Mouse (Mus musculus): ENCODE measurements around the gene Car10.

DNA sequence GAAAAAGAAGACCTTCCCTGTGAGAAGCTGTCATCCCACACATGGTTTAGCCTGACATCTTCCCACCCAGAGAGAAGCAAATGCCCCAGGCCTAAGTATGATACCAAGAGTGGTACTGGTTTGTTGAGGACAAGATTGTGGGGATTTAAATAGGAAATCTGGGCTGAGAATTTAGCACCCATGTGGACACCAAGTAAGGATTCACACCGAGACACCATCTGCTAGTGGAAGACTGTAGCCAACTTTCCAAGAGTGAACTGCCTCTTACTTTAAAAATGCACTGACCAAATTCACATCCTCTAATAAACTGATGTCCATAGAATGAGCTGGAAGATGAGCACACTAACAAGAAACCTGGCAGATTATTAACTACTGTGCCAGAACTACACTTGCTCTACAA is 389.2 kb downstream of the Car10 start:
- no peak for TF ChIP-seq MYC (IDR thresholded peaks at IDR 0.05; ENCODE audit: low read depth, low read length)
- no peak for TF ChIP-seq NRF1 (IDR thresholded peaks at IDR 0.05; ENCODE audit: insufficient read depth, low read depth, low read length, poor library complexity, severe bottlenecking)
- no peak for TF ChIP-seq CTCF (IDR thresholded peaks at IDR 0.05 in 2 of 3, conservative IDR thresholded peaks at IDR 0.05 in 1 of 3; ENCODE audit: control insufficient read depth in 1 of 3, insufficient read depth in 1 of 3, low read depth in 2 of 3, low read length in 3 of 3, poor library complexity in 1 of 3, severe bottlenecking in 1 of 3)
- TF ChIP-seq MAX (IDR thresholded peaks at IDR 0.05; ENCODE audit: low read length), result no peak
- no peak for TF ChIP-seq TBP (IDR thresholded peaks at IDR 0.05; ENCODE audit: low read depth, low read length)
- no peak for TF ChIP-seq RAD21 (IDR thresholded peaks at IDR 0.05; ENCODE audit: low read depth, low read length)
- no peak for TF ChIP-seq ZMIZ1 (IDR thresholded peaks at IDR 0.05; ENCODE audit: low read depth, low read length)
- TF ChIP-seq GABPA (IDR thresholded peaks at IDR 0.05; ENCODE audit: low read depth, low read length), result no peak
- TF ChIP-seq TAL1 (IDR thresholded peaks at IDR 0.05; ENCODE audit: low read length), result no peak
- TF ChIP-seq EP300 (IDR thresholded peaks at IDR 0.05; ENCODE audit: low read depth in 1 of 2, low read length in 2 of 2), result no peak
- TF ChIP-seq CHD1 (IDR thresholded peaks at IDR 0.05; ENCODE audit: low read depth, low read length), result no peak
- no peak for TF ChIP-seq MXI1 (IDR thresholded peaks at IDR 0.05; ENCODE audit: low read depth, low read length)
- no peak for TF ChIP-seq ZKSCAN1 (IDR thresholded peaks at IDR 0.05; ENCODE audit: low read depth, low read length)

Data from MEL (cell line).